Comparison of ENCODE assay signal across 12 mouse cellular contexts in the genomic region with DNA sequence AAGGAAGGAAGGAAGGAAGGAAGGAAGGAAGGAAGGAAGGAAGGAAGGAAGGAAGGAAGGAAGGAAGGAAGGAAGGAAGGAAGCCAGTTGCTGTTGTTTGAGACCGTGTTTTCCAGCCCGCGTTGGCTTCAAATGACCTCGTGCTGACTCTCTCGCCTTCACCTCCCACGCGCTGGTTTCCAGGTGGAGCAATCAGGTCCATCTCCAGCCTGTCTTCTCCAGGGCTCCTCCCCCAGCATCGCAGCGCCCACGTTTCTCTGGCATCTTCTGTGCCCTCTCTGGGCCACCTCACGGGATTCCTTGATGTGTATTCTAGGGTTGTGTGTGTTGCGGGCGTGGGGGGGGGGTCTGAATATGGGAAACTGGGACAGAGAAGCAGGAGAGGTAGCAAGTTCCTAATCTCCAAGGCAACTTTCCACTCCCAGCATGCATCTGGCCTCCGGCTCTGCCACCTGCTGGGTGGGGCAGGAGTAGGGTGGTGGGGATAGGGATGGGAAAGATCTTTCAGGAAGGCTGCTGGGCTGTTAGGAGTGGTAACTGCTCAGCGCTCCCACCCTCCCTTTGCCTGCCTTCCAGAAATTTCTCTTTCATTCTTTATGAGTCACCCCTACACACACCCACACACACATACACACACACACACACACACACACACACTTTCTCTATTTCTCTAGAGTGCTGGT. TPM values are rescaled to one million over a fixed set of nuclear protein-coding genes. Genes with fewer than 3 reads are reported as not detected.
DNase-seq lines count a peak whose midpoint lies in the region; ATAC-seq and TF ChIP-seq lines count a peak whose summit lies in the region.
"Had no signal": no experiment of that assay in that cellular context is flagged by ENCODE, and none has a peak within 500 bp of the region (broad histone marks: within the 10 kb centered on the region; RNA-seq: fewer than 3 reads in every experiment).

No protein-coding gene starts in this region.

- no peak overlapping the region for H3K4me3 ChIP-seq in hindbrain, postnatal 0 days (ENCODE audit: low read length)
- no peak overlapping the region for H3K4me3 ChIP-seq in heart, embryonic 11.5 days (ENCODE audit: low read depth, low read length)
- H3K4me3 ChIP-seq: neural tube, embryonic 15.5 days had no signal

- no peaks in the 10 kb centered on the region for H3K27me3 ChIP-seq in hindbrain, postnatal 0 days (ENCODE audit: insufficient read depth, low read length)
- H3K27me3 ChIP-seq in heart, embryonic 11.5 days (ENCODE audit: control insufficient read depth, insufficient read depth, low read length), result peaks cover 3% of the 10 kb centered on the region; the same call in 1 of the 2 replicates
- H3K27me3 ChIP-seq: neural tube, embryonic 15.5 days had no signal

- intact Hi-C loops in left cerebral cortex, postnatal 4 days (cut with DNase I), result no loop called here
- intact Hi-C loops in left cerebral cortex, postnatal 25 days (cut with DNase I), result no loop called here

- WGBS in hindbrain, postnatal 0 days, result 79% methylated on average over 15 of the region's 15 CpGs
- 71% methylated on average over 15 of the region's 15 CpGs for WGBS in heart, embryonic 11.5 days (ENCODE audit: insufficient replicate concordance)

- no peaks in the 10 kb centered on the region for H3K4me1 ChIP-seq in hindbrain, postnatal 0 days (ENCODE audit: insufficient read depth, low read length)
- H3K4me1 ChIP-seq in heart, embryonic 11.5 days (ENCODE audit: control insufficient read depth, insufficient read depth, low read length), result peaks cover 7% of the 10 kb centered on the region

- H3K4me2 ChIP-seq in hindbrain, postnatal 0 days (ENCODE audit: low read depth, low read length), result no peak overlapping the region
- H3K4me2 ChIP-seq in heart, embryonic 11.5 days, result no peak overlapping the region
- H3K4me2 ChIP-seq: midbrain, embryonic 11.5 days; neural tube, embryonic 15.5 days had no signal

- no peaks in the 10 kb centered on the region for H3K9me3 ChIP-seq in hindbrain, postnatal 0 days (ENCODE audit: low read length)
- H3K9me3 ChIP-seq in heart, embryonic 11.5 days (replicated peaks; ENCODE audit: control insufficient read depth, low read length), result peaks cover 3% of the 10 kb centered on the region; the same call in 1 of the 2 replicates
- H3K9me3 ChIP-seq: neural tube, embryonic 15.5 days had no signal

- no peaks in the 10 kb centered on the region for H3K36me3 ChIP-seq in hindbrain, postnatal 0 days (ENCODE audit: insufficient read depth, low read length)
- H3K36me3 ChIP-seq in heart, embryonic 11.5 days (ENCODE audit: control insufficient read depth, insufficient read depth, low read length), result no peaks in the 10 kb centered on the region
- H3K36me3 ChIP-seq: neural tube, embryonic 15.5 days had no signal

- DNase-seq in left cerebral cortex, adult 11 months (ENCODE audit: low spot score), result peak; percentile 55
- no peak for DNase-seq in left cerebral cortex, postnatal 4 days
- peak; percentile 35 to 62 for DNase-seq in frontal cortex, postnatal 36 days (ENCODE audit: low spot score in 2 of 2)
- DNase-seq in left cerebral cortex, postnatal 25 days (ENCODE audit: low spot score in 2 of 2), result peak; percentile 59 to 87
- DNase-seq in telencephalon, adult 2 months (ENCODE audit: low read depth, low spot score), result peak; percentile 84
- DNase-seq in hindbrain, postnatal 0 days (ENCODE audit: low spot score), result no peak
- DNase-seq in kidney, postnatal 25 days, result no peak
- DNase-seq: kidney, adult 8-10 months had no signal

- H3K27ac ChIP-seq in hindbrain, postnatal 0 days, result no peak overlapping the region
- H3K27ac ChIP-seq in heart, embryonic 11.5 days (ENCODE audit: low read depth, low read length), result no peak overlapping the region
- H3K27ac ChIP-seq: neural tube, embryonic 15.5 days had no signal

- no peak for ATAC-seq in hindbrain, postnatal 0 days
- ATAC-seq in heart, embryonic 11.5 days (replicated peaks; ENCODE audit: insufficient number of reproducible peaks, low FRiP score, low TSS enrichment), result no peak
- ATAC-seq: forebrain, embryonic 16.5 days had no signal

- TF ChIP-seq CTCF in hindbrain, postnatal 0 days (IDR thresholded peaks at IDR 0.05; ENCODE audit: low read depth), result no peak

- H3K9ac ChIP-seq in hindbrain, postnatal 0 days (replicated peaks; ENCODE audit: low read length), result no peak overlapping the region
- H3K9ac ChIP-seq in heart, embryonic 11.5 days (ENCODE audit: low read depth, low read length), result no peak overlapping the region
- H3K9ac ChIP-seq: neural tube, embryonic 15.5 days had no signal

RNA-seq across cellular contexts. Expression of a gene that starts 0.7 kb away (rescaled TPM):
- total RNA-seq in left cerebral cortex, postnatal 4 days (2021), result 1 to 10 TPM; 2.3 to 3.7 TPM
- total RNA-seq in left cerebral cortex, postnatal 25 days (2021), result under 1 TPM in 1 of 2 experiments, not detected in 1; 0.50 TPM
- 1.1 TPM in 1 of 2 replicates, not detected in the other for total RNA-seq in hindbrain, postnatal 0 days (2014; rRNA removed)
- polyA plus RNA-seq in hindbrain, postnatal 0 days (2015; fragmentation: Nextera tagmentation; extraction: Ambion mirVana), result 3.7 and 5.0 TPM in 2 replicates
- 0.82 and 1.0 TPM in 2 replicates for polyA plus RNA-seq in heart, embryonic 11.5 days (2014; fragmentation: Nextera tagmentation; extraction: Ambion mirVana)

RNA-seq across cellular contexts. Expression of a gene that starts 18.3 kb away (rescaled TPM):
- total RNA-seq in left cerebral cortex, postnatal 4 days (2021), result under 1 TPM; 0.18 to 0.52 TPM
- total RNA-seq in left cerebral cortex, postnatal 25 days (2021), result under 1 TPM; 0.32 to 0.66 TPM
- 0.07 TPM in 1 of 2 replicates, not detected in the other for total RNA-seq in hindbrain, postnatal 0 days (2014; rRNA removed)
- polyA plus RNA-seq in hindbrain, postnatal 0 days (2015; fragmentation: Nextera tagmentation; extraction: Ambion mirVana), result 0.53 and 0.62 TPM in 2 replicates
- 0.46 and 0.70 TPM in 2 replicates for polyA plus RNA-seq in heart, embryonic 11.5 days (2014; fragmentation: Nextera tagmentation; extraction: Ambion mirVana)

RNA-seq across cellular contexts. Expression of a gene that starts 29.3 kb away (rescaled TPM):
- 1 to 10 TPM; 3.6 to 4.6 TPM for total RNA-seq in left cerebral cortex, postnatal 4 days (2021)
- total RNA-seq in left cerebral cortex, postnatal 25 days (2021), result 1 to 10 TPM; 2.2 to 2.7 TPM
- 0.47 and 8.4 TPM in 2 replicates for total RNA-seq in hindbrain, postnatal 0 days (2014; rRNA removed)
- polyA plus RNA-seq in hindbrain, postnatal 0 days (2015; fragmentation: Nextera tagmentation; extraction: Ambion mirVana), result 5.0 and 5.8 TPM in 2 replicates
- polyA plus RNA-seq in heart, embryonic 11.5 days (2014; fragmentation: Nextera tagmentation; extraction: Ambion mirVana), result 2.2 and 3.9 TPM in 2 replicates

RNA-seq across cellular contexts. Expression of a gene that starts 37.9 kb away (rescaled TPM):
- total RNA-seq in left cerebral cortex, postnatal 4 days (2021), result 10 to 100 TPM; 45.3 to 45.9 TPM
- 10 to 100 TPM; 41.5 to 46.6 TPM for total RNA-seq in left cerebral cortex, postnatal 25 days (2021)
- 95.5 and 131 TPM in 2 replicates for total RNA-seq in hindbrain, postnatal 0 days (2014; rRNA removed)
- 122 and 127 TPM in 2 replicates for polyA plus RNA-seq in hindbrain, postnatal 0 days (2015; fragmentation: Nextera tagmentation; extraction: Ambion mirVana)
- polyA plus RNA-seq in heart, embryonic 11.5 days (2014; fragmentation: Nextera tagmentation; extraction: Ambion mirVana), result 139 and 149 TPM in 2 replicates

RNA-seq across cellular contexts. Expression of a gene that starts 54.6 kb away (rescaled TPM):
- 100 to 1,000 TPM; 572 to 576 TPM for total RNA-seq in left cerebral cortex, postnatal 4 days (2021)
- total RNA-seq in left cerebral cortex, postnatal 25 days (2021), result 100 to 1,000 TPM; 375 to 411 TPM
- total RNA-seq in hindbrain, postnatal 0 days (2014; rRNA removed), result 233 and 275 TPM in 2 replicates
- polyA plus RNA-seq in hindbrain, postnatal 0 days (2015; fragmentation: Nextera tagmentation; extraction: Ambion mirVana), result 179 and 191 TPM in 2 replicates
- polyA plus RNA-seq in heart, embryonic 11.5 days (2014; fragmentation: Nextera tagmentation; extraction: Ambion mirVana), result 210 and 212 TPM in 2 replicates

Comparison
In these comparisons a context has a peak if more than half of its experiments do, and no peak if none do; other contexts are left out.
1. DNase-seq: peak in left cerebral cortex, adult 11 months (single experiment), frontal cortex, postnatal 36 days (2 of 2), left cerebral cortex, postnatal 25 days (2 of 2) and telencephalon, adult 2 months (single experiment); none in left cerebral cortex, postnatal 4 days (single experiment), hindbrain, postnatal 0 days (single experiment) and kidney, postnatal 25 days (0 of 2).